Mouse (Mus musculus) liver, embryonic 16.5 days (tissue): ENCODE measurements around the gene Clstn2. TPM values are rescaled to one million over a fixed set of nuclear protein-coding genes. Genes with fewer than 3 reads are reported as not detected.

Source experiments
- ATAC-seq: fragments of 200-750 bp; cut with Nextera tagmentation; 2 replicates; pipeline ENCODE4 v1.8.0; 2017; ENCODE audit warnings: low read depth, mild to moderate bottlenecking, moderate number of reproducible peaks, moderate library complexity
- H3K27ac ChIP-seq: fragments of 300-500 bp; sonication (generic); 2 replicates; pipeline ENCODE4 v1.5.1; 2014; ENCODE audit warnings: mild to moderate bottlenecking, low read length
- H3K27me3 ChIP-seq: fragments of 300-500 bp; sonication (generic); 2 replicates; pipeline ENCODE4 v1.6.1; 2014; ENCODE audit warnings: low read depth, low read length, mixed read lengths; ENCODE audit not compliant: control insufficient read depth, insufficient read depth
- H3K36me3 ChIP-seq: fragments of 300-500 bp; sonication (generic); 2 replicates; pipeline ENCODE4 v1.6.1; 2014; ENCODE audit warnings: mild to moderate bottlenecking; ENCODE audit not compliant: control insufficient read depth, insufficient read depth
- H3K4me1 ChIP-seq: fragments of 300-500 bp; sonication (generic); 2 replicates; pipeline ENCODE4 v1.6.1; 2014; ENCODE audit warnings: low read depth, low read length, mixed read lengths; ENCODE audit not compliant: control insufficient read depth
- H3K4me2 ChIP-seq: fragments of 300-500 bp; sonication (generic); 2 replicates; pipeline ENCODE4 v1.6.1; 2014; ENCODE audit warnings: low read depth, low read length, mixed read lengths
- H3K4me3 ChIP-seq: fragments of 300-500 bp; sonication (generic); 2 replicates; pipeline ENCODE4 v1.5.1; 2014; ENCODE audit warnings: low read depth, mild to moderate bottlenecking, low read length
- H3K9ac ChIP-seq: fragments of 300-500 bp; sonication (generic); 2 replicates; pipeline ENCODE4 v1.6.1; 2014; ENCODE audit warnings: low read depth, low read length
- H3K9me3 ChIP-seq: fragments of 300-500 bp; sonication (generic); replicated peaks from 2 replicates; pipeline ENCODE4 v1.6.1; 2016; ENCODE audit warnings: low read length; ENCODE audit not compliant: control insufficient read depth
- WGBS: fragments of 180-500 bp; shearing (Covaris S2); extraction: QIAGEN DNeasy Blood & Tissue Kit; methylation state at CpG from one replicate; pipeline ENCODE4 v1.1.7; 2014; ENCODE audit not compliant: insufficient replicate concordance; 5-methylcytosine and 5-hydroxymethylcytosine counted together
- polyA plus RNA-seq: library from polyadenylated mRNA; unstranded; fragments of >200 nt; fragmentation: Nextera tagmentation; extraction: Ambion mirVana; gene quantifications from 2 replicates; pipeline ENCODE4 v1.2.1, GENCODE M21; 2015

The Clstn2 gene
- polyA plus RNA-seq, 1 experiment from 2014 or later = 0.02 TPM

DNA sequence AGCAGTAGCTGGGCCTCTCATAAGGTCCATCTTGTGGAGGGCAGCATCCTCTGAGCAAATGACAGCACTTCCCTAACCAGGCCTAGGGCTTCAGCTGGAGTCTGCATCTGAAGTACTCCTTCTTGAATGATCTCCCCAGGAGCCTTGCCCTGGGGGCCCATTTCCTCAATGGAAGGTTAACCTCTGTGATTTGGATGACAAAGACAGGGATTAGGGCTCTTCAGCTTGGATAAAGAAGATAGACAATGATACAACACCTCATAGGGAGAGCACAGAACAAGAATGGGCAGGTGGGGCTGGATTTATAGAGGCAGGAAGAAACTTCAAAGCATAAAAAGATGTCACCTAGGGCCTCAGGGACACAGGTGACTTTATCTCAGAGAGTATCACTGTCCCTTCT, 180.1 kb downstream of the Clstn2 start:
- H3K9me3 ChIP-seq = no peaks in the 10 kb centered on the region
- H3K9ac ChIP-seq = no peak overlapping the region
- no peaks in the 10 kb centered on the region for H3K36me3 ChIP-seq
- no peaks in the 10 kb centered on the region for H3K27me3 ChIP-seq
- H3K27ac ChIP-seq = no peak overlapping the region
- ATAC-seq = no peak
- no peaks in the 10 kb centered on the region for H3K4me1 ChIP-seq
- no peak overlapping the region for H3K4me3 ChIP-seq
- no peak overlapping the region for H3K4me2 ChIP-seq

DNA sequence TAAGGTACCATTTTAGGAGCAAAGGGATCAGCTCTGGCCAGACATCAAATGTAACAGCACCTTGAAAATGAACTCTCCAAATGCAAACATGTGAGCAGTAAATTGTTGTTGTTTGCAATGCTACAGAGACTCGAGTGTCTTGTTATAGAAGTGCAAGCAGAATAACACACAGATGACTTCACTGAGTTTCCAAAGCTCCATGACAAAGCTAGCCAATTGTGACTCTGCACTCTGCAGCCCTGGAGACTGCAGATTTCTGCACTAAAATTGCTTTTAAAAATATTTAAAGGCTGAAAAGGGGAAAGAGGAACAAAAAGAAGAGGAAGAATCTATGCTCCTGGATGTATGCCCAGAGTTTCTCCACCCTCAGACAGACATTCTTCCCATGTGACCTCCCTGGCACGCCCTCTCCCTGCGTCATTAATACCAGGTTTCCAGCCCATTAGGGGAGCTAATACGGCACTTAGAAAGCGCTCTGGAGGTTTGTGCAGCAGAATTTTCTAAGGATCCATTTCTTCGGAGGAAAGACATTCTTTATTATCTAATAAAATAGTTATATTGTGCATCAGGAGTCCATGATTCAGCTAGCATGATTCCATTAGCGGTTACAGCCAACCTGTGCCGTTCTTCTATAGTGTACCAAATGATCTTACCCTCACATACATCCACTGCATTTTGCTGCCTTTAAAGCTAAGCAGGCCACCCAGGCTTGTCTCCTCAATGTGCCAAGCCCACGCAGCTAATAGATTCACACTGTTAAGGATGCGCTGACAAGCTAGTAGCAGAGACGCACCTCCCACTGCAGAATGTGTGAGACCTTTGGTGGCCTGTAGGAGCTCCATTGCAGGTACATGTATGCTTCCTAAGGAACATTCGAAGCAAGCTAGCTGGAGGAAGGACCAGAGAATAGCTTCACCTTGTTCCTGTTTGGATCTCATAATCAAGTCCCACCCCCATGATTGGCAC, 184.8 kb downstream of the Clstn2 start:
- H3K4me3 ChIP-seq = no peak overlapping the region
- no peak overlapping the region for H3K4me2 ChIP-seq
- H3K4me1 ChIP-seq = no peaks in the 10 kb centered on the region
- no peaks in the 10 kb centered on the region for H3K36me3 ChIP-seq
- H3K9ac ChIP-seq = no peak overlapping the region
- ATAC-seq = no peak
- no peak overlapping the region for H3K27ac ChIP-seq
- WGBS = 61% methylated on average over 12 of the region's 12 CpGs
- H3K9me3 ChIP-seq = no peaks in the 10 kb centered on the region
- H3K27me3 ChIP-seq = no peaks in the 10 kb centered on the region

DNA sequence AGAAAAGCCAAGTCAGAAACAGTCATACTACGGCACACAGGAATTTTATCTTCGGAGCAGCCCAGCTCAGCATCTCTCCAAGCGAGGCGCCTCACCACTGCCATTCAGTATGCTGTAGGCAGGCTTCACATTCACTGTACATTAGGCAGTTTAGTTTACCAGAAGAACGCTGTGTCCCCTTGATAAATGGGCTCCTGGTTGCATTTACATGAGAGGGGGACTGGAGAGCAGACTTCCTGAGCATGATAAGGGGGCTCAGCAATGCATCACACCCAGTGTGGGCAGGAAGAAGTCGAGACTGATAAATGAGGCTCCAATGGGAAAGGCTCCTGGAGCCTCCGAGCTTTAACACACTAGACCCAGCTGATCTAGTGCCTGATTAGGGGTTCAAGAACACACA, 190.9 kb downstream of the Clstn2 start:
- H3K4me1 ChIP-seq = no peaks in the 10 kb centered on the region
- no peaks in the 10 kb centered on the region for H3K36me3 ChIP-seq
- H3K9ac ChIP-seq = no peak overlapping the region
- no peak overlapping the region for H3K4me2 ChIP-seq
- no peaks in the 10 kb centered on the region for H3K27me3 ChIP-seq
- H3K27ac ChIP-seq = no peak overlapping the region
- H3K4me3 ChIP-seq = no peak overlapping the region
- no peak for ATAC-seq
- H3K9me3 ChIP-seq = no peaks in the 10 kb centered on the region
- WGBS = 21% methylated on average over 7 of the region's 7 CpGs

GRCm38 (mm10) chr9:97831216-97831615, 201.8 kb downstream of the Clstn2 start:
- H3K36me3 ChIP-seq = no peaks in the 10 kb centered on the region
- no peak overlapping the region for H3K4me2 ChIP-seq
- ATAC-seq = no peak
- no peak overlapping the region for H3K4me3 ChIP-seq
- H3K27ac ChIP-seq = no peak overlapping the region
- H3K9me3 ChIP-seq = no peaks in the 10 kb centered on the region
- 62% methylated on average over 3 of the region's 3 CpGs for WGBS
- no peak overlapping the region for H3K9ac ChIP-seq
- H3K4me1 ChIP-seq = no peaks in the 10 kb centered on the region
- no peaks in the 10 kb centered on the region for H3K27me3 ChIP-seq

DNA sequence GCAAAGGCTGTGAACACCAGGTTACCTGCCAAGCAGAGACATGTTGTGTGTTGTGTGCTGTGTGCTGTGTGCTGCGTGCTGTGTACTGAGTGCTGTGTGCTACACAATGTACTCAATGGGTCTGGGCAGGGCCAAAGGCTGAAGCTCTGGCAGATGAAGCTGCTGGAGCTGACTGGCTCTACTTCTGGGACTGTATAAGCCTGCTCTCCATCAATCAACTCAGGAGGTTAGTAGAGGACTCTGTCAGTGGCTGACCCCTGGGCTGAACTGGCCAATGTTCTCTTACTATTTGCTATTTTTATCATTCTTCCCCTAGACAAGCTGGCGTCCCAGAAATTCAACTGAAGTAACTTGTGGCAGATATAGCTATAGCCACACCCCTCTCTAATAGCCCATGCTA, 203.1 kb downstream of the Clstn2 start:
- Histone ChIP-seq H3K27me3 (no peaks in the 10 kb centered on the region), H3K4me2 (no peak overlapping the region), H3K4me3 (no peak overlapping the region), H3K36me3 (no peaks in the 10 kb centered on the region), H3K9ac (no peak overlapping the region), H3K4me1 (no peaks in the 10 kb centered on the region), H3K27ac (no peak overlapping the region), H3K9me3 (no peaks in the 10 kb centered on the region)
- 30% methylated on average over 2 of the region's 2 CpGs for WGBS
- ATAC-seq = no peak

GRCm38 (mm10) chr9:97827689-97828088, 205.3 kb downstream of the Clstn2 start:
- ATAC-seq = no peak
- Histone ChIP-seq H3K9ac (no peak overlapping the region), H3K9me3 (no peaks in the 10 kb centered on the region), H3K4me2 (no peak overlapping the region), H3K36me3 (no peaks in the 10 kb centered on the region), H3K4me3 (no peak overlapping the region), H3K4me1 (no peaks in the 10 kb centered on the region), H3K27me3 (no peaks in the 10 kb centered on the region), H3K27ac (no peak overlapping the region)
- 62% methylated on average over 10 of the region's 10 CpGs for WGBS

GRCm38 (mm10) chr9:97826077-97826947, 206.7 kb downstream of the Clstn2 start:
- Histone ChIP-seq H3K27me3 (no peaks in the 10 kb centered on the region), H3K9me3 (no peaks in the 10 kb centered on the region), H3K9ac (no peak overlapping the region), H3K36me3 (no peaks in the 10 kb centered on the region), H3K27ac (no peak overlapping the region), H3K4me3 (no peak overlapping the region), H3K4me1 (no peaks in the 10 kb centered on the region), H3K4me2 (no peak overlapping the region)
- ATAC-seq = no peak
- 56% methylated on average over 16 of the region's 16 CpGs for WGBS

DNA sequence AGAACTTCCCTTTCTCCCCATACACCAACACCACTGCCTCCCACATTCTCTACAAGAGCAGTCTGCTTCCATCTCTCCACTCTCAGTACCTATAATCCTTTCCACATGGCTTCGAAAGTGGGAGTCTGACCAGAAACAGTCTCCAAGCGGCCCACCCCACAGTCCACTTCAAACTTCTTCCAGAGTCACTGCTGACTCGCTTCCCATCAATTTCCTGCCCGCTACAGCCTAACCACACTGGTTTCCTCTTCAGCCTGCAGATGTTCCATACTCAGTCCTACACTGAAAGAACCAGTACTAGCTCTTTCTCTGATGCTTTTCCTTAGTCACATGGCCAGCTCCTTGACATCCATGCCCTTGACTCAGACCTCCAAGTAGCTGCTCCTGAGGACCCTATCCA, 215.9 kb downstream of the Clstn2 start:
- no peak overlapping the region for H3K27ac ChIP-seq
- 15% methylated on average over 4 of the region's 4 CpGs for WGBS
- no peaks in the 10 kb centered on the region for H3K9me3 ChIP-seq
- H3K4me1 ChIP-seq = no peaks in the 10 kb centered on the region
- H3K4me3 ChIP-seq = no peak overlapping the region
- H3K36me3 ChIP-seq = no peaks in the 10 kb centered on the region
- H3K27me3 ChIP-seq = no peaks in the 10 kb centered on the region
- H3K4me2 ChIP-seq = no peak overlapping the region
- ATAC-seq = no peak
- no peak overlapping the region for H3K9ac ChIP-seq
